Mouse (Mus musculus) left cerebral cortex, adult 18-20 months (tissue): ENCODE data around the gene Rbfox1. TPM values are rescaled to one million over a fixed set of nuclear protein-coding genes. Genes with fewer than 3 reads are reported as not detected.

ENCODE experiments used
- DNase-seq, 2 experiments: peaks; one replicate each; pipeline ENCODE4 v3.0.0; 2021 to 2022; ENCODE audit warnings: low spot score in 2 of 2, mixed read lengths in 1 of 2
- total RNA-seq, 2 experiments: library from RNA; stranded (reverse); gene quantifications; 2 replicates each; pipeline ENCODE4 v1.2.3; 2021

The Rbfox1 gene
- total RNA-seq, 2 experiments from 2014 or later = 309 to 311 TPM

GRCm38 (mm10) chr16:6784144-6784543 lies 899.0 kb downstream of the Rbfox1 start:
- DNase-seq = no peak

DNA sequence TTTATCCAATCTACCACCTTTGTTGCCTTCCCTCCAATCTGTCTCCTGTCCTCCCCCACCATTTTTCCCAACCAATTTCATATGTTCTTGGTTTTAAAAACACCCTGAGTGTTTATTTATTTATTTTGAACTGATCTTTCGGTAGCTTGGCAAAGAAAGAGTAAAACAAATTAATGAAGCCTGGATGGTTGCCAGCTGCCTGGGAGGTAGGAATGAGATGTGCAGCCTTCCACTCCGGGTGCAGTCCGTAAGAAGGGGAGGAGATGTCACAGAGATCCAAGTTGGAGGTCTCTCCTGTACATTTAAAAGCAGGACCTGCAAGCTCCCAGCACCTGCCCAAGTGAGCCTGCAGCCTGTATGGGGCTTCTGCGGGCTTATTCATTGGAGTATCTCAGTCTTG lies 899.9 kb downstream of the Rbfox1 start:
- DNase-seq = no peak

DNA sequence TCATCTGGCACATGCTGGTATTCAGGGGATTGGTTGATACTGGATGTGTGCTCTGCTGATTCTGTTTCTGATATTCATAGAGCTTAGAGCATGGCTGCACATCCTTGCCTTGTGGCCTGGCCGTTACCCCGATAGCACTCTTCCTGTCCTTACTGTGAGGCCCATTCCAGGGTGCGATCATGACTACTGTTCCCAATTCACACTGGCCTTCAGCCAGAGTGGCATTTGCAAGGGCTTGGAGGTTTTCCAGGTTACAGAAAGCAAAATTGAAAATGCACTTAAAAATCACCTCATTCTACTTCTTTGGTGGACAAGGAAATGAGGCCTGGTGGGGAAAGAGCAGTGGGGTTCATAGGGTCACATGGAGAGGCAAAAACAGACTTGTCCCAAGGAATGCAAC lies 906.1 kb downstream of the Rbfox1 start:
- no peak for DNase-seq

- peak; percentile 75 to 77 for DNase-seq
Observed at GRCm38 (mm10) chr16:6791655-6792054, 906.5 kb downstream of the Rbfox1 start.

DNA sequence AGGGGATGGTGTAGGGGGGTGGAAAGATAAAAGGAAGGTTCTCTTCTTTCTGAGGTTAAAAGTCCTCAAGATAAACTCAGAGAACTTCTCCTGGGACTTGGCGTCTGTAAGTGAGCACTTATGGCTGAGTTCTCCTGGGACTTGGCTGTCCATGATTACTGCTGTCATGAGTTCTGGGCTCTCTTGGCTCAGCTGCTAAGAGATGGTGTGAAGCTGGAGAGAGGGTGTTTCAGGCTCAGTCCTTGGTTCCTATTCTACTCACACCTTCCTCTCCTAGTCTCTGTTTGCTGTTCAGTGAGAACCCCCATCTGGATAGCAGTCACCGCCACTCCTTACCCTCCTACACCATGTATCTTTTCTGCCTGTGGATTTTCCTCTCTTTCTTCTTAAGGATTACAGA lies 921.1 kb downstream of the Rbfox1 start:
- no peak for DNase-seq

GRCm38 (mm10) chr16:6807835-6808234 lies 922.7 kb downstream of the Rbfox1 start:
- DNase-seq = no peak

- no peak for DNase-seq
Observed at GRCm38 (mm10) chr16:6813871-6814270, 928.7 kb downstream of the Rbfox1 start.

DNA sequence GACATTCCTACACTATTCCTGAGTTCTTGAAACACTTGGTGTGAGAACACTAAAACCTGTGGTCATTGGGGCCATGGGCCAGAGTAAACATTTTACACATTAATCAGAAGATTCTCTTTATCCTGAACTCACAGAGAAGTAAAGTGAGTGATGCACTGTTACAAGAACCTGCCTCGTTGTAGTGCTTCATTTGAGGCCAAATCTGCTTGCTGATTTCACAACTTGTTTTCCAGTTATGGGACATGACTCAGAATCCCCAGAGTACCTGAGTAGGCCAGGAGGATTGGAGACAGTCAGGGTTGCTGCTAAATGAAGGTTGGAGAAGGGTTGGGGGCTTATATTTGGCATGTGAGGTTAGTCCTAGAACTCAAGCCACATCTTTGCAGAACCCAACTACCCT lies 936.6 kb downstream of the Rbfox1 start:
- DNase-seq = no peak

DNA sequence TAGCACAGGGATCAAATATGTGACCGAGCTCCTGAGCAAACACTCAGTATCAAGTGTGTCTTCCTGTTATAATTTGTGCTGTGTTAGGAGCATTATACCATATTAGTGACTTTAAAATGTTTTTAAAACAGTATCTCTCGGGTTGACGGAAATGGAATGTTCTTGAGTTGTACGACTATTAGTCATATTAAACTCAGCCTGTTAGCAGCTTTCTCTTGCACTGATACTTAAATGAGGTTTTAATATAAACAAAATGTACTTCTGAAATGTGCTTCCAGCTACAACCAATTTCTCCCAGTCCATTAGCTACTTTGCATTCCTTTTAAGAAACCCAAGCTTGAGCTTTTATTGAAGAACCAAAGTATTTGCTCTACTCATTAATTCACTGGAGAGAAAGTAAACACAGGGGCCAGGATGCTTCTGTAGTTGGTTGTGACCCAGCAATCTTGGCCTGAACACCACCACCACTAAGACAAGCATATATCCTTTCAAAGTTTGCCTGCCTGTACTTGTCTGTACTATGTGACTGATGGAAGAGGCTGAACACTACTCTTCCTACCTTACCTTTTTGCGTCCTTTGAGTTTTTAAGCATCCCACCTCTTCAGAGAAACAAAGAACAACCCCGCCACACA lies 944.9 kb downstream of the Rbfox1 start:
- no peak for DNase-seq

- DNase-seq = no peak
Observed at GRCm38 (mm10) chr16:6833486-6833885, 948.3 kb downstream of the Rbfox1 start.

GRCm38 (mm10) chr16:6835051-6835450 lies 949.9 kb downstream of the Rbfox1 start:
- DNase-seq = no peak

DNA sequence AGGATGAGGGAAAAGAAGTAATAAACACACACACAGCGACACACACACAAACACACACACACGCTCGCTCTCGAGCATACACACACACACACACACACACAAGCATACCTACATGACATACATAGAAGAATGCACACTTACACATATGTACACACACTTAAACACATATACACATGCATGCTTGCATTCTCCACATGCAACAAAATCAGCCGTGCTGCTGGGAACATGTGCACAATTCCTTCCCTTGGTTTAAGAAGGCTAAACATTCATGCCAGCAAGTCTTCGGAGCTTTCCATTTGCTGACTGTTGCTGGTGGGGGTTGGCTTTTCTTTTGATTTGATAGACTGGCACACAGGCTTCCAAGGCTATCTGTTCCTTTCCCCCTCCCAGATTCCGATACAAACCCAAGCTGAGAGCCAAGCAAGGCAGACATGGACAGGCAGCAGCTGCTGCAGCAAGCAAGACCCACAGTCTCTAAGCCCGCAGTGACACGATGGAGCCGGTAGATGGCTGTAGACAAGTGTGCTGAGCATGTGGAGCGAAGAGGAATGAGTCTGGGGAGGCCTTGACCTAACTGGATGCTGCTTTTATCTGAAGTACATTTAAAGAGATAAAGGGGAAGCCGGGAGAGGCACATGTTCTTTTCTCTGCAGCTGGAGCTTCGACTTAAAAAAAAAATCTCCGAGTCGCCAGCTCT lies 954.3 kb downstream of the Rbfox1 start:
- DNase-seq = peak; percentile 63 to 73

DNA sequence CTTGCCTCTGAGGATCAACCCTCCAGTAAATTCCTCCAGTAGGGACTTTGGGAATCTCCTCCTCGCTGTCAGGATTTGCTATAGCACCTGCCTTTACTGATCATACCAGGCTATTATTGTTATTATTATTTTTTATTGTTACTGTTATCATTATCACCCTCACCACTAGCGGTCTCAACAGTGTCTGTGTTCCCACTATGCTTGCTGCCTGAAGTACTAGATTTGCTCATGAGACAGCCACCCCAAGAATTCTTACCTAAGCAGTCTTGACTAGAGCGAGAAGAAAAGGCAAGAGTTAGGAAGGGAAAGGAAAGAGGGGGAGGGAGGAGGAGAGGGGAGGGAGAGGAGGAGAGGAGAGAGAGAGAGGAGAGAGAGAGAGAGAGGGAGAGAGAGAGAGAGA lies 954.9 kb downstream of the Rbfox1 start:
- no peak for DNase-seq

DNA sequence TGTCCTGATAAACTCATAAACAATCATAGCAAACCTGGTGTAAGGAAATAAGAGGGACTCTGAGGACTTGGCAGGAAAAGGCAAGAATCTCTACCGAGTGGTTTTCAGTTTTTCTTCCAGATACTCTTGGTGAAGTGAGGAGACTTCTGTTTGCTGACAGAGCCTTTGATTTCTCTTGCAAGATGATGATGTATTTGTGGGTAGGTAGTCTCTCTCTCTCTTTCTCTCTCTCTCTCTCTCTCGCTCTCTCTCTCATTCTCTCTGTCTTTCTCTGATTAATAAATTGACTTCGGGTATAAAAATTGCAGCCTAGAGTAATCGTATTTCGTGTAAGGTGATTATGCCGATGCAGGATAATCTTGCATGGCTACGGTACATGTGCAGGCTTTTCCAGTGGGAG lies 955.3 kb downstream of the Rbfox1 start:
- no peak for DNase-seq

DNA sequence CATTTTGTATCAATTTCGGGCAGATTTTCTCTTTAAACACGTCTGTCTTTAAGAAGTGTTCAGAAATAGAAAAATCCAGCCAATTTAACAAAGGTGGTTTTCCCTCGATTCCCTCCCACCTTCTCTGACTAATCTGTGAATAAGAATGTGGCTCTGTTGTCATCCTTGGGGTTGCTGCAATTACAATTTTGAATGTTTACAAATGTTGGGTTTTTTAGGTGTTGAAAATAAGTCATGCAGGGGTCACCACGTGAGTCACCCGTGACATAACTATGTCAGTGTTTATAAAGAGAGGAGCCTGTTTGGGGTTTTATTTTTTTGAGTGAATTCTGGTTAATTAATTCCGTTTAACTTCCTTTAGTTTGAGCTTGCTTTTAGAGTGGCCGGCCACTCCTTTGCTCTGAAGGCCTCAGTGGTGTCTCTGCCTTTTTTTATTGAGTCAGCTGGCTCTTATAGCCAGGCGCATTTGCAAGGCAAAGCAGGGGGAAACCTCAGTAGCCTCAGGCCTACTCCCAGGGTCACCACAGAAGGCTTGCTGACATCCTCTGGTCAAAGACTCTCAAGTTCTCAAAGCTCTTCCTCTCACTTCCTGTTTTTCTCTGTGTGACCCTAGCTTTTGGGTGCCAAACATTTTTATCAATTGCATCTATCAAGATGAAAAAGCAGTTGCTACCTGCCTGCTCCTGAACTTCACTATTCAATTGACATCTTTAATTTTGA lies 957.1 kb downstream of the Rbfox1 start:
- no peak for DNase-seq

DNA sequence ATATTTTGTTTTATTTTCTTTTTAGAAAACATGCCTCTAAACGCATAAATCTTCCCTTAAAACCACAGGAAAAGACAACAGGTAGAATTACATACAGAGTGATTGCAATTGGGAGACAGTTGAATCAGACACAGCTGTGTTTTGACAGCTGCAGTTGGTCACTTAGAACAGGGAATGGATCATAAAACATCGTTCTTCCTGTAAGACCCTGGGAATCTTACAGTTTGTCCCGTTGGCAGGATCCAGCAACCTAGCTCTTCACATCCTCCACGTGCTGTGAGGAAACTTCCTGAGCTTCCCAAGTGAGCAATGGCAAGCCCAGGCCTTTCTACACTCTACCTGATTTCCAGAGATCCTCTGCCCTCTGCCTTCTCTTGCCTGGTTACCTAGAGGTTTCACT lies 959.5 kb downstream of the Rbfox1 start:
- DNase-seq = no peak

- DNase-seq = no peak
Observed at GRCm38 (mm10) chr16:6851393-6851792, 966.2 kb downstream of the Rbfox1 start.

DNA sequence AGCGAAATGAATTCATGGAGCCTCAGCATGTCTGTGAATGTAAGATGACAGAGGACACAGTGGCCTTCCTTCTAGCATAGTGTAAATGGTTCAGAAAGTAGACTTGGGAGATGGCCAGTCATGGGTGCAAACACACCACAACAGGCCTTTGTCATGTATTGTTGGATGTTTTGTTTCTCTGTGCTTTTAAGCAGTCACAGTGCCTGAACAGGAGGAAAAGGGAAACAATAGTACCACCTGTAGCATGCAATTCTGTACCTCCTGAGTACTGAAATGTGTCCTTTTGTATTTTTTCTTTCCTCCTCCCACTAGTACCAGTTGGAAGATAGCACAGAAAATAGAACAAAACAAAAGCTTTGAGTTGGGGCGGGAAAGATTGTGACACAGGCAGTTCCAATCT lies 968.6 kb downstream of the Rbfox1 start:
- no peak for DNase-seq

DNA sequence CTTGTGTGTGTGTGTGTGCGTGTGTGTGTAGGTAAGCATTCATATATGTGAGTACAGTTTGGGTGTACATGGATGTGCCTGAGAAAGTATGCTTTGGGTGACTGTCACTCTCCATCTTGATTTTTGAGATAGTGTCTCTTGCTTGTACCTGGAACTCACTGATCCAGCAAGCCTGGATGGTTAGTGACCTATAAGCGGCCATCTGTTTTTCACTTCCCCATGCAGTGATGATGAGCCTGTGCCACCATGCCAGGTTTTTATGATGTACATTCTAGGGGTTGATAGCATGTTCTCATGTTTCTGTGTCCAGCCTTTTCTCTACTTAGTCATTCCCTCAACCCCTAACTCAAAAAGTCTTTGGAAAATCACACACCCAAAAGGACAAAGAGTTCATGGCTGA lies 976.5 kb downstream of the Rbfox1 start:
- DNase-seq = no peak

- no peak for DNase-seq
Observed at GRCm38 (mm10) chr16:6882683-6883430, 997.7 kb downstream of the Rbfox1 start.

DNA sequence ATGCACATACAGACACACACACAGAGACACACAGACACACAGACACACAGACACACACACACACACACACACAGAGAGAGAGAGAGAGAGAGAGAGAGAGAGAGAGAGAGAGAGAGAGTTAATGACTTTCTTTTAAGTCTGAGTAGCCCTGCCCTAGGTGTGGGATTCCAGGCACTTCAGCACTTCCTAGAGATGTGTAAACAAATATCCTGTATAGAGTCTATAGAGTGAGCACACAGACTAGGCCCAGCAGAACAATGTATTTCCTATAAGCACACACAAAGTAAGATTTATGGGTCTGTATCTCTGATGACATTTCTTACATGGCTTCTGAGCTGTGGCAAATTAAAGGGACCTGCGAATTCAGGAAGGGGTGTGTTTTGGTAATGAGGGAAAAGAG lies 998.6 kb downstream of the Rbfox1 start:
- DNase-seq = no peak

GRCm38 (mm10) chr16:6885617-6886016 lies 1000.5 kb downstream of the Rbfox1 start:
- no peak for DNase-seq
